Mouse (Mus musculus) heart, adult 2 months (tissue): Measurements from ENCODE around the gene Itih3. TPM values are rescaled to one million over a fixed set of nuclear protein-coding genes. Genes with fewer than 3 reads are reported as not detected.
A peak's percentile ranks its signal among the peaks of the same experiment; 100 is the strongest.

Source experiments
- DNase-seq, 2 experiments: peaks; one replicate each; pipeline ENCODE4 v3.0.0; 2021
- H3K27ac ChIP-seq: fragments of 200-600 bp; 2 replicates; pipeline ENCODE4 v1.8.1; 2022
- H3K27me3 ChIP-seq: fragments of 200-500 bp; 2 replicates; pipeline ENCODE4 v1.6.1; 2012; ENCODE audit warnings: mild to moderate bottlenecking, low read length, inconsistent platforms, mixed read lengths; ENCODE audit not compliant: control insufficient read depth, insufficient read depth
- H3K36me3 ChIP-seq: fragments of 200-500 bp; 2 replicates; pipeline ENCODE4 v1.6.1; 2012; ENCODE audit warnings: low read length, inconsistent platforms; ENCODE audit not compliant: control insufficient read depth, insufficient read depth
- H3K4me1 ChIP-seq: fragments of 200-500 bp; 2 replicates; pipeline ENCODE4 v1.6.1; 2011; ENCODE audit warnings: low read length; ENCODE audit not compliant: control insufficient read depth, insufficient read depth
- H3K4me3 ChIP-seq: fragments of 200-600 bp; 2 replicates; pipeline ENCODE4 v1.8.1; 2022
- H3K79me2 ChIP-seq: fragments of 200-500 bp; replicated peaks from 2 replicates; pipeline ENCODE4 v1.6.1; 2012; ENCODE audit warnings: mild to moderate bottlenecking, inconsistent platforms, low read length, moderate library complexity, mixed read lengths; ENCODE audit not compliant: control insufficient read depth, insufficient read depth
- H3K9ac ChIP-seq: fragments of 200-500 bp; 2 replicates; pipeline ENCODE4 v1.6.1; 2012; ENCODE audit warnings: low read depth, mild to moderate bottlenecking, control low read depth, inconsistent platforms, low read length, mixed read lengths
- CTCF ChIP-seq: fragments of 200-600 bp; IDR thresholded peaks from 2 replicates; pipeline ENCODE4 v1.8.1; 2022; ENCODE audit warnings: antibody characterized with exemption, mild to moderate bottlenecking, moderate library complexity
- EP300 ChIP-seq: fragments of 200-500 bp; IDR thresholded peaks from 2 replicates; pipeline ENCODE4 v1.6.1; 2011; ENCODE audit warnings: low read depth, low read length, control low read depth; ENCODE audit not compliant: insufficient read depth
- POLR2A ChIP-seq: fragments of 200-500 bp; IDR thresholded peaks from 2 replicates; pipeline ENCODE4 v1.6.1; 2011; ENCODE audit warnings: mild to moderate bottlenecking, low read depth, low read length, control low read depth; ENCODE audit not compliant: insufficient read depth
- WGBS: fragments of 180-500 bp; shearing (Covaris S2); methylation state at CpG from one replicate; pipeline ENCODE4 v1.1.7; 2018; 5-methylcytosine and 5-hydroxymethylcytosine counted together
- intact Hi-C: fragments of 180-260 bp; cut with DNase I; formaldehyde crosslinking; loops from one replicate; pipeline ENCODE4 v1.15.1; 2025
- polyA plus RNA-seq: library from polyadenylated mRNA; depleted of rRNA; stranded (reverse); fragments of >200 nt; gene quantifications from 2 replicates; pipeline ENCODE4 v1.2.3, GENCODE M21; 2012
- total RNA-seq, 2 experiments: library from RNA; stranded (reverse); gene quantifications; 2 replicates each; pipeline ENCODE4 v1.2.3; 2021

Itih3 gene
- total and polyA plus RNA-seq, 3 experiments: 0.25 to 0.86 (median 0.82) TPM

DNA sequence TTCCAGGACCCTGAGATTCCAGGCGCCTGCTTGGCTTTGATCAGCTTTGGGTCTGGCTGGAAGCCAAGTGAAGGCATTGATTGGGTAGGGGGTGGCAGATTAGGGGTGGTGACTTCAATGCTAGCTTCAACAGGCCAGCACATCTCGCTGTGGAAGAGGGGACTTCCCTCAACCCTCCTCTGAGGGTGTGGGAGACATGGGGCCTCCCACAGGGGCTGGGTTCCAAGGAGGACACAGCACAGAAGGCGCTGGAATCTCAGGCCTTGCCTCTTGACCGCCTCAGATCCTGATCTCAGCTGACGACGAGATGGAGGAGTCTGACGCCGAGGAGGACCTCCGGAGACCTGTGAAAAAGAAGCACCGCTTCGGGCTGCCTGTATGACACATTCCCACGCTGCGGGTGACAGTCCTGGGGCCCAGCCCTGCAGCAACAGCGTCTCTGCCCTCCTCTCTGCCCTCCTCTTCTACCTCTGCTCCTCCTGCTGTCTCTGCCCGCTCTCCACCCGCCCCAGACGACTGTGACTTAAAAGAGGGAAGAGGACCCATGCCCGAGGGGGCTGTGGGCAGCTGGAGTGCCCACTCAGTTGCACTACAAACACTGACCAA lies 49.4 kb downstream of the Itih3 start:
- Histone ChIP-seq H3K27me3 (no peaks in the 10 kb centered on the region), H3K9ac (no peak overlapping the region), H3K4me3 (no peak overlapping the region), H3K4me1 (peaks cover 19% of the 10 kb centered on the region), H3K79me2 (no peaks in the 10 kb centered on the region), H3K27ac (no peak overlapping the region), H3K36me3 (peaks cover 2% of the 10 kb centered on the region; the same call in 1 of the 2 replicates)
- DNase-seq: no peak
- WGBS: 76% methylated on average over 18 of the region's 18 CpGs
- TF ChIP-seq EP300 (no peak), CTCF (no peak), POLR2A (no peak)
- intact Hi-C loops: no loop called here

DNA sequence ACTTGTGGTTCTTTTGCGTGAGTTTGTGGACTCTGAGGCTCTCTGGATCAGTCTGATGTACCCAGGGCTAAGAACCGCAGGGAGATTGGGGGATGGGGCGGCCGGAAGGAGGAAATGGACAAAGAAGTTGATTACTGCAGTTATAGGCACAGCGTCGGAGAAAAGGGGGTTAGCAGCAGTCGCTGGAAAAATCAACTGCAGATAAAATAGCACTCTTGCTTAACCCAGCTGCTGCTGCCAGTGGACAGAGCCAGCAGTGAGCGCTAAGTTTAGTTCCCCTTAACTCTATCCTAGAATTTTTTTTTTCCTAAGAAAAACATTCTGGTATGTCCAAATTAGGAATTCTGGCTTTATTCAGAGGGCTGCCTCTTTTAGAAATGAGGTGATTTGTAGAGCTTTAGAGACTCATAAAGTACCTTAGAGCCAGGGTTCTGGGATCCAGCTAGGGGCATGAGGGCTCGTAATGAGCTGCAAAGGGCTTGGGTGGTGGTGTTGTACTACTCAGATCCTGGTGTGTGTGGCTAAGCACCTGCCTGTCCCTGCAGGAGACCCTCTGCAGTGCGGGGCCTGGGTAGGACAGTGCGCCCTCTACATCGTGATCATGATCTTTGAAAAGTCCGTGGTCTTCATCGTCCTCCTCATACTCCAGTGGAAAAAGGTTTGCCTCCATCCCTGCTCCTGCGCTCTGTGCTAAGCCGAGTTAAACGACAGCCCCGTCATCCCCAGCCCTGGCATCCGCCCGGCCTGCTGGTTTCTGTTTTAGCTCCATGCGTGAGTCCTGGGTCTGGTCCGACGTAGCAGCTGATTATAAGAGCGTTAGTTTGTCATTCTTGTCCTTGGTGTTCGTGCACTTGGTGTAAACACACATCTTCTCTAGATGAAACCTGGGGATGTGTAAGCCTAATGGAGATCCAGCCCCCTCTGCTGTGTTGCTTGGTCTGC lies 53.1 kb downstream of the Itih3 start:
- H3K79me2 ChIP-seq: no peaks in the 10 kb centered on the region
- H3K27me3 ChIP-seq: no peaks in the 10 kb centered on the region
- H3K4me1 ChIP-seq: peaks cover 12% of the 10 kb centered on the region
- 51% methylated on average over 25 of the region's 25 CpGs for WGBS
- intact Hi-C loops: no loop called here
- H3K27ac ChIP-seq: peak overlapping the region; percentile 75
- peak; percentile 53 to 61 for DNase-seq
- H3K4me3 ChIP-seq: no peak overlapping the region
- TF ChIP-seq EP300 (no peak), POLR2A (no peak), CTCF (no peak)
- peaks cover 2% of the 10 kb centered on the region; the same call in 1 of the 2 replicates for H3K36me3 ChIP-seq
- H3K9ac ChIP-seq: no peak overlapping the region; the same call in none of the 2 replicates

DNA sequence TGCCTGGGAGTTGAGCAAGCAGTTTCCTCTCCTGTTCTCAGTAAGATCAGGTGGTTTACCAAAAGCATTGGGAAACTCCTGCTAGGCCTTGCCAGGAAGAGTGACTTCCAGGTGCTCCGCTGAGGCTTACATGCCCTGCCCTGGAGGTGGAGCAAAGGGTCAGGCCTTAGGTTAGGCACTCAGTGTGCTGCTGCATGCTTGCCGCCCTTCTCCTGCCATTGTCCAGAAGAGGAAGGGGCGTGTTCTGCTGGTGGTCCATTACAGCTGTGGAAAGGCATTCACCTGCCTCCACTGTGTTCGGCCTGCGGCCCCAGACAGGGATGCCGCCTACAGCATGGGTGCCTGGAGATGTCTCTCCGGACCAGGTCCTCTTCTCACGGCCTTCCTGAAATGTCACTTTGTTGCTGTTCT lies 54.2 kb downstream of the Itih3 start:
- H3K27ac ChIP-seq: peak overlapping the region; percentile 75
- no peaks in the 10 kb centered on the region for H3K27me3 ChIP-seq
- no peak overlapping the region for H3K4me3 ChIP-seq
- intact Hi-C loops: loop anchor here (5.0 kb wide), 3 partner anchors 42 to 277 kb away; partner anchors contain the start of gene Tmem110
- no peaks in the 10 kb centered on the region for H3K79me2 ChIP-seq
- H3K36me3 ChIP-seq: peaks cover 2% of the 10 kb centered on the region; the same call in 1 of the 2 replicates
- H3K9ac ChIP-seq: peak overlapping the region; percentile 33
- 50% methylated on average over 8 of the region's 8 CpGs for WGBS
- H3K4me1 ChIP-seq: peaks cover 12% of the 10 kb centered on the region
- peak; percentile 61; the same call in 1 of the 2 replicates for TF ChIP-seq POLR2A
- TF ChIP-seq CTCF: 0 out of 2 replicates have a peak, but pooled peaks have one; percentile 15
- TF ChIP-seq EP300: peak; percentile 81; the same call in 1 of the 2 replicates
- peak; percentile 74 to 79 for DNase-seq

GRCm38 (mm10) chr14:30868826-30869225 lies 54.7 kb downstream of the Itih3 start:
- DNase-seq: no peak
- whole genome bisulfite sequencing: 79% methylated on average over 10 of the region's 10 CpGs
- Histone ChIP-seq H3K9ac (no peak overlapping the region), H3K79me2 (no peaks in the 10 kb centered on the region), H3K27me3 (no peaks in the 10 kb centered on the region), H3K4me3 (no peak overlapping the region), H3K4me1 (peaks cover 12% of the 10 kb centered on the region), H3K36me3 (peaks cover 2% of the 10 kb centered on the region; the same call in 1 of the 2 replicates), H3K27ac (peak overlapping the region; percentile 75)
- no peak for TF ChIP-seq CTCF
- no peak for TF ChIP-seq POLR2A
- TF ChIP-seq EP300: no peak
- intact Hi-C loops: loop anchor here (5.0 kb wide), 3 partner anchors 42 to 277 kb away; partner anchors contain the start of gene Tmem110

DNA sequence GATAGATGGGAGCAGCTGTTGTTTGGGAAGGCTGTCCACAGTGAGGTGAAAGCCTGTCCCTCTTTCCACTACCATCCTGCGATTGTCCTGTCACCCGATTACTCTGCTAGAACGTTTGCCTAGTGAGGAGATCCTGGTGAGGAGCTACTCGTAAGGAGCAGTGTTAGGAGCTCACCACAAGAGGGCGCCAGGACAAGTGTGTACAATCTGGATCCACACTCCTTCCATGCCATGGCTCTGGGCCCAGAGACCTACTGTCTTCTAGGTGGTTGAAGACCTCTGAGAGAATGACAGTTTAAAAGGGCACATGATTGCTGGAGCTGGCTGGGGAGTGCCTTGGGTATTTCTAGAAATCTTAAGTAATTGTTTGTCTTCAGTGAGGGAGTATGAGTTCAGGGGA lies 56.5 kb downstream of the Itih3 start:
- 19% methylated on average over 5 of the region's 5 CpGs for WGBS

More for the DNA sequence above, 56.5 kb downstream of the Itih3 start:
- Histone ChIP-seq H3K27ac (no peak overlapping the region; the same call in 1 of the 2 replicates), H3K79me2 (no peaks in the 10 kb centered on the region), H3K4me1 (peaks cover 12% of the 10 kb centered on the region), H3K4me3 (no peak overlapping the region), H3K9ac (no peak overlapping the region), H3K36me3 (peaks cover 2% of the 10 kb centered on the region; the same call in 1 of the 2 replicates), H3K27me3 (no peaks in the 10 kb centered on the region)
- peak; percentile 75 to 77 for DNase-seq
- TF ChIP-seq POLR2A (no peak), CTCF (no peak; the same call in none of the 2 replicates), EP300 (peak; percentile 77)
- intact Hi-C loops: loop anchor here (1.0 to 5.0 kb wide), 5 partner anchors 14 to 275 kb away; partner anchors contain the start of gene Tmem110
